Mouse (Mus musculus): ENCODE data around the gene Zmynd8. TPM values are rescaled to one million over a fixed set of nuclear protein-coding genes. Genes with fewer than 3 reads are reported as not detected.

The Zmynd8 gene
- polyA plus RNA-seq, 1 experiment, result 3.0 TPM

GRCm38 (mm10) chr2:165874461-165875339, 24.1 kb downstream of the Zmynd8 start:
- Histone ChIP-seq H3K36me3 (ENCODE audit: control insufficient read depth, insufficient read depth, low read length) (no peaks in the 10 kb centered on the region), H3K4me3 (ENCODE audit: control insufficient read depth, low read depth, low read length) (no peak overlapping the region), H3K27me3 (ENCODE audit: control insufficient read depth, insufficient read depth, low read length) (no peaks in the 10 kb centered on the region), H3K27ac (ENCODE audit: control insufficient read depth, insufficient read depth, low read depth, low read length) (peak overlapping the region; percentile 88), H3K4me1 (ENCODE audit: control insufficient read depth, insufficient read depth, low read length) (peaks cover 8% of the 10 kb centered on the region)
- TF ChIP-seq CTCF (IDR thresholded peaks at IDR 0.05; ENCODE audit: control insufficient read depth, insufficient read depth, insufficient replicate concordance, low read depth, low read length) (no peak), POLR2A (IDR thresholded peaks at IDR 0.05; ENCODE audit: control insufficient read depth, low read depth, low read length) (0 out of 2 replicates have a peak, but pooled peaks have one; percentile 14)

GRCm38 (mm10) chr2:165873777-165874176, 25.0 kb downstream of the Zmynd8 start:
- Histone ChIP-seq H3K36me3 (ENCODE audit: control insufficient read depth, insufficient read depth, low read length) (no peaks in the 10 kb centered on the region), H3K4me1 (ENCODE audit: control insufficient read depth, insufficient read depth, low read length) (peaks cover 8% of the 10 kb centered on the region)

GRCm38 (mm10) chr2:165873196-165873595, 25.6 kb downstream of the Zmynd8 start:
- H3K36me3 ChIP-seq (ENCODE audit: control insufficient read depth, insufficient read depth, low read length), result no peaks in the 10 kb centered on the region

More at GRCm38 (mm10) chr2:165873777-165874176, 25.0 kb downstream of the Zmynd8 start:
- Histone ChIP-seq H3K27ac (ENCODE audit: control insufficient read depth, insufficient read depth, low read depth, low read length) (peak overlapping the region; percentile 79), H3K4me3 (ENCODE audit: control insufficient read depth, low read depth, low read length) (no peak overlapping the region), H3K27me3 (ENCODE audit: control insufficient read depth, insufficient read depth, low read length) (no peaks in the 10 kb centered on the region)
- no peak for TF ChIP-seq CTCF (IDR thresholded peaks at IDR 0.05; ENCODE audit: control insufficient read depth, insufficient read depth, insufficient replicate concordance, low read depth, low read length)
- TF ChIP-seq POLR2A (IDR thresholded peaks at IDR 0.05; ENCODE audit: control insufficient read depth, low read depth, low read length), result no peak

GRCm38 (mm10) chr2:165869257-165869656, 29.6 kb downstream of the Zmynd8 start:
- H3K27ac ChIP-seq (ENCODE audit: control insufficient read depth, insufficient read depth, low read depth, low read length), result no peak overlapping the region
- no peaks in the 10 kb centered on the region for H3K36me3 ChIP-seq (ENCODE audit: control insufficient read depth, insufficient read depth, low read length)

More at GRCm38 (mm10) chr2:165873196-165873595, 25.6 kb downstream of the Zmynd8 start:
- H3K4me3 ChIP-seq (ENCODE audit: control insufficient read depth, low read depth, low read length), result no peak overlapping the region
- peaks cover 8% of the 10 kb centered on the region for H3K4me1 ChIP-seq (ENCODE audit: control insufficient read depth, insufficient read depth, low read length)
- H3K27ac ChIP-seq (ENCODE audit: control insufficient read depth, insufficient read depth, low read depth, low read length), result peak overlapping the region; percentile 79
- TF ChIP-seq POLR2A (IDR thresholded peaks at IDR 0.05; ENCODE audit: control insufficient read depth, low read depth, low read length), result no peak
- no peak for TF ChIP-seq CTCF (IDR thresholded peaks at IDR 0.05; ENCODE audit: control insufficient read depth, insufficient read depth, insufficient replicate concordance, low read depth, low read length)
- H3K27me3 ChIP-seq (ENCODE audit: control insufficient read depth, insufficient read depth, low read length), result no peaks in the 10 kb centered on the region

GRCm38 (mm10) chr2:165868522-165869175, 30.2 kb downstream of the Zmynd8 start:
- TF ChIP-seq CTCF (IDR thresholded peaks at IDR 0.05; ENCODE audit: control insufficient read depth, insufficient read depth, insufficient replicate concordance, low read depth, low read length), result no peak
- TF ChIP-seq POLR2A (IDR thresholded peaks at IDR 0.05; ENCODE audit: control insufficient read depth, low read depth, low read length), result no peak
- Histone ChIP-seq H3K36me3 (ENCODE audit: control insufficient read depth, insufficient read depth, low read length) (no peaks in the 10 kb centered on the region), H3K4me1 (ENCODE audit: control insufficient read depth, insufficient read depth, low read length) (peaks cover 2% of the 10 kb centered on the region), H3K27ac (ENCODE audit: control insufficient read depth, insufficient read depth, low read depth, low read length) (no peak overlapping the region; the same call in 1 of the 2 replicates), H3K27me3 (ENCODE audit: control insufficient read depth, insufficient read depth, low read length) (no peaks in the 10 kb centered on the region), H3K4me3 (ENCODE audit: control insufficient read depth, low read depth, low read length) (no peak overlapping the region)

More at GRCm38 (mm10) chr2:165869257-165869656, 29.6 kb downstream of the Zmynd8 start:
- TF ChIP-seq CTCF (IDR thresholded peaks at IDR 0.05; ENCODE audit: control insufficient read depth, insufficient read depth, insufficient replicate concordance, low read depth, low read length) (no peak), POLR2A (IDR thresholded peaks at IDR 0.05; ENCODE audit: control insufficient read depth, low read depth, low read length) (no peak)
- Histone ChIP-seq H3K4me3 (ENCODE audit: control insufficient read depth, low read depth, low read length) (no peak overlapping the region), H3K4me1 (ENCODE audit: control insufficient read depth, insufficient read depth, low read length) (peaks cover 2% of the 10 kb centered on the region), H3K27me3 (ENCODE audit: control insufficient read depth, insufficient read depth, low read length) (no peaks in the 10 kb centered on the region)

- TF ChIP-seq POLR2A (IDR thresholded peaks at IDR 0.05; ENCODE audit: control insufficient read depth, low read depth, low read length) (no peak), CTCF (IDR thresholded peaks at IDR 0.05; ENCODE audit: control insufficient read depth, insufficient read depth, insufficient replicate concordance, low read depth, low read length) (no peak)
- no peak overlapping the region for H3K4me3 ChIP-seq (ENCODE audit: control insufficient read depth, low read depth, low read length)
- H3K27ac ChIP-seq (ENCODE audit: control insufficient read depth, insufficient read depth, low read depth, low read length), result no peak overlapping the region
- H3K36me3 ChIP-seq (ENCODE audit: control insufficient read depth, insufficient read depth, low read length), result no peaks in the 10 kb centered on the region
- H3K4me1 ChIP-seq (ENCODE audit: control insufficient read depth, insufficient read depth, low read length), result no peaks in the 10 kb centered on the region; the same call in 1 of the 2 replicates
- no peaks in the 10 kb centered on the region for H3K27me3 ChIP-seq (ENCODE audit: control insufficient read depth, insufficient read depth, low read length)
These were observed 31.3 kb downstream of the Zmynd8 start for GRCm38 (mm10) chr2:165867549-165867948.

- peak overlapping the region; percentile 27; the same call in 1 of the 2 replicates for H3K27ac ChIP-seq (ENCODE audit: control insufficient read depth, insufficient read depth, low read depth, low read length)
- H3K4me3 ChIP-seq (ENCODE audit: control insufficient read depth, low read depth, low read length), result no peak overlapping the region
- TF ChIP-seq POLR2A (IDR thresholded peaks at IDR 0.05; ENCODE audit: control insufficient read depth, low read depth, low read length), result no peak
- TF ChIP-seq CTCF (IDR thresholded peaks at IDR 0.05; ENCODE audit: control insufficient read depth, insufficient read depth, insufficient replicate concordance, low read depth, low read length), result no peak
- no peaks in the 10 kb centered on the region for H3K27me3 ChIP-seq (ENCODE audit: control insufficient read depth, insufficient read depth, low read length)
- H3K36me3 ChIP-seq (ENCODE audit: control insufficient read depth, insufficient read depth, low read length), result no peaks in the 10 kb centered on the region
- no peaks in the 10 kb centered on the region; the same call in none of the 2 replicates for H3K4me1 ChIP-seq (ENCODE audit: control insufficient read depth, insufficient read depth, low read length)
These were observed 31.8 kb downstream of the Zmynd8 start for GRCm38 (mm10) chr2:165866951-165867387.
